Mouse (Mus musculus): ENCODE data around the gene Ell3. TPM values are rescaled to one million over a fixed set of nuclear protein-coding genes. Genes with fewer than 3 reads are reported as not detected.

Gene Ell3
- polyA plus RNA-seq, 1 experiment from 2014 or later = 37.4 TPM

DNA sequence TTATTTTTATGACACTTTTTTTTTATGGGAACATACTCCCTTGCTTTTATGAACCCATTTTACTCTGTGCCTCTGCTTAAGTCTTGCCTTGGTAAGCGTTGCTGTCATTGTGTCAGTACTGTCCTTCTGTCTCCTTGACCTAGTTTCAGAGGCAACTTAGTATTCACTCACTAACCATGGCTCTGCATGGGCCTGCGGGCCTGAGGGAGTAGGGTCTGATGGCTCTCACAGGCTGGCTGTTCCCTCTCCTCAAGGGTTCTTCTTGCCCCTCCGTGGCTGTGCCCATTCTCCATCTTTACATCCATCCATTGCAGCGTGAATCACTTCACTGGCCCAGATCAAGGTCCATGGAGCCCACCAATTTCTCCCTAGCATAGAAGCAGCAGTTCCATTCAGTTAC, 2.4 kb upstream of the Ell3 start:
- Histone ChIP-seq H3K4me1 (peaks cover 35% of the 10 kb centered on the region), H3K27me3 (peaks cover 3% of the 10 kb centered on the region; the same call in 1 of the 2 replicates), H3K9ac (no peak overlapping the region), H3K4me3 (replicated peaks) (no peak overlapping the region), H3K9me3 (replicated peaks) (no peaks in the 10 kb centered on the region), H3K36me3 (peaks cover 7% of the 10 kb centered on the region; the same call in 1 of the 2 replicates), H3K27ac (replicated peaks) (no peak overlapping the region), H3K4me2 (replicated peaks) (no peak overlapping the region)
- WGBS = 83% methylated on average over 4 of the region's 4 CpGs
- ATAC-seq (ENCODE audit: insufficient number of reproducible peaks, low FRiP score, low TSS enrichment, low read depth) = no peak

- 85% methylated on average over 3 of the region's 3 CpGs for WGBS
- no peak for ATAC-seq (ENCODE audit: insufficient number of reproducible peaks, low FRiP score, low TSS enrichment, low read depth)
Measured at GRCm38 (mm10) chr2:121445117-121445516, 1.0 kb upstream of the Ell3 start.

GRCm38 (mm10) chr2:121443068-121443349, 1.1 kb downstream of the Ell3 start:
- H3K36me3 ChIP-seq = peaks cover 17% of the 10 kb centered on the region
- 16% methylated on average over 8 of the region's 8 CpGs for WGBS

More at GRCm38 (mm10) chr2:121445117-121445516, 1.0 kb upstream of the Ell3 start:
- H3K9me3 ChIP-seq (replicated peaks) = no peaks in the 10 kb centered on the region
- H3K9ac ChIP-seq = no peak overlapping the region
- H3K4me1 ChIP-seq = peaks cover 23% of the 10 kb centered on the region
- no peak overlapping the region for H3K27ac ChIP-seq (replicated peaks)
- no peaks in the 10 kb centered on the region for H3K36me3 ChIP-seq
- H3K27me3 ChIP-seq = peaks cover 3% of the 10 kb centered on the region; the same call in 1 of the 2 replicates
- H3K4me2 ChIP-seq (replicated peaks) = no peak overlapping the region
- no peak overlapping the region for H3K4me3 ChIP-seq (replicated peaks)

DNA sequence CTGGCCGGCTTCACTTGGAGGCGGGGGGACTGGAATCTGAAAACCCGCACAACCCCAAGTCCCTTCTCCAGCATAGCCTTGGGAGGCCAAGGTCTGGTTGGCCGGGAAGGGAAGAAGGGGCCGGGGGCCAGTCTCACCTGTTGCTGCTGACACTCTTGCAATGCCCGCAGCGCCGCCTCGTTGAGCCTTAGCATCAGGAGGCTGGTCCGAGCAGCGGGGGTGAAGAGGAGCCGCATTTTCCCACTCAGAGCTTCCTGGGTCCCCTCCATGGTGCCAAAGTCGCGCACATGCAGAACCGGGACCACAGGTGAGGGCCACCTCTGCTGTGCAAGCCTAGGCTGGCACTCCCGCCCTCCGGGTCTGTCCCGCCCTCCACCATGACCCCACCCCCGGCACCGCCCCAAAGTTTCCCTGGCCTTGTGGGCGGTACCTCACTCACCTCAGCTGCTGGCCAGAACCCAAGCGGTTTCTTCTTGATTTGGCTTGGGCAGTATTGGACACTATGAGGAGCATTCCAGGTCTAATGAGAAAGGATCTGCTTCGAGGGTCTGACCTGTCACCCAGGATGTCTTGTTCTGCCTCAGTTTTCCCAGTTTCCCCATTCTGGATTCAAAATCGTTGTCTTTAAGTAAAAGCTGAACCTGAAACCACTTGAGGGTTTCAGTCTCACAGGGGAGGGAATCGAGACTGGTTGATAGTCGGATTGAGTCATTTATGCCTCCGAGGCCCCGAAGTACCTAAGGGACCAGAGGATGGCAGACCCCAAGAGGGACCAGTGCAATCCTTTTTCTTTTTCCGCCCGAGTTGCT, 1.6 kb downstream of the Ell3 start:
- Histone ChIP-seq H3K4me1 (peaks cover 16% of the 10 kb centered on the region), H3K27ac (replicated peaks) (peak overlapping the region; percentile 28; the same call in 1 of the 2 replicates), H3K9me3 (replicated peaks) (no peaks in the 10 kb centered on the region), H3K36me3 (peaks cover 23% of the 10 kb centered on the region), H3K4me2 (replicated peaks) (peak overlapping the region; percentile 95), H3K9ac (peak overlapping the region; percentile 37), H3K27me3 (peaks cover 3% of the 10 kb centered on the region; the same call in 1 of the 2 replicates), H3K4me3 (replicated peaks) (peak overlapping the region; percentile 50)
- 1% methylated on average over 30 of the region's 30 CpGs for WGBS
- peak; percentile 84 for ATAC-seq (ENCODE audit: insufficient number of reproducible peaks, low FRiP score, low TSS enrichment, low read depth)

More at GRCm38 (mm10) chr2:121443068-121443349, 1.1 kb downstream of the Ell3 start:
- H3K4me3 ChIP-seq (replicated peaks) = peak overlapping the region; percentile 50
- H3K4me2 ChIP-seq (replicated peaks) = peak overlapping the region; percentile 95
- H3K27me3 ChIP-seq = peaks cover 3% of the 10 kb centered on the region; the same call in 1 of the 2 replicates
- ATAC-seq (ENCODE audit: insufficient number of reproducible peaks, low FRiP score, low TSS enrichment, low read depth) = no peak
- peaks cover 20% of the 10 kb centered on the region for H3K4me1 ChIP-seq
- H3K9ac ChIP-seq = no peak overlapping the region; the same call in 1 of the 2 replicates
- no peaks in the 10 kb centered on the region for H3K9me3 ChIP-seq (replicated peaks)
- peak overlapping the region; percentile 28; the same call in 1 of the 2 replicates for H3K27ac ChIP-seq (replicated peaks)

DNA sequence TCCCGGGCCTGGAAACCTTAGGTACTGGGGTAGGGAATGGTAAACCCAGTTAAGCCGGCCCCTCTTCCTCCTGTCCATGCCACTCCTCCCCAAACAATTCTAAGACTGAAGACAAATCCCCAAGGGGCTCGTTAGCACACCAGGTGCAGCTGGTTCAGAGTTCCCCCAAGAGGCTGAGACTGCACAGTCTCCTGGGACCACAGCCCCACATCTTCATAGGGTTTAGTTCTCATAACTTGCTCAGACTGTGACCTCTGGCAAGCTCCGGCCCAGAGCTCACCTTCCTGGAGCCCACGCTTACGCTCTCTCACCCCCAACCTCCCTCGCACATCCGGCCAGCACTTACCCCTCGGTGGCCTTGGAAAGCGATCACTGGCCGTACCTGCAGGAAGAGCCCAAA, 2.3 kb downstream of the Ell3 start:
- H3K36me3 ChIP-seq = peaks cover 28% of the 10 kb centered on the region
- 4% methylated on average over 11 of the region's 11 CpGs for WGBS
- H3K4me1 ChIP-seq = peaks cover 16% of the 10 kb centered on the region
- H3K4me2 ChIP-seq (replicated peaks) = peak overlapping the region; percentile 95
- no peak overlapping the region for H3K27ac ChIP-seq (replicated peaks)
- H3K4me3 ChIP-seq (replicated peaks) = peak overlapping the region; percentile 50
- H3K27me3 ChIP-seq = peaks cover 3% of the 10 kb centered on the region; the same call in 1 of the 2 replicates
- ATAC-seq (ENCODE audit: insufficient number of reproducible peaks, low FRiP score, low TSS enrichment, low read depth) = peak; percentile 58; the same call in 1 of the 2 replicates
- H3K9ac ChIP-seq = peak overlapping the region; percentile 37
- no peaks in the 10 kb centered on the region for H3K9me3 ChIP-seq (replicated peaks)

GRCm38 (mm10) chr2:121440834-121441605, 3.1 kb downstream of the Ell3 start:
- 57% methylated on average over 5 of the region's 5 CpGs for WGBS
- Histone ChIP-seq H3K4me2 (replicated peaks) (no peak overlapping the region), H3K9ac (no peak overlapping the region)

GRCm38 (mm10) chr2:121439746-121440145, 4.3 kb downstream of the Ell3 start:
- H3K4me3 ChIP-seq (replicated peaks) = no peak overlapping the region
- H3K9ac ChIP-seq = no peak overlapping the region
- peaks cover 42% of the 10 kb centered on the region for H3K36me3 ChIP-seq
- ATAC-seq (ENCODE audit: insufficient number of reproducible peaks, low FRiP score, low TSS enrichment, low read depth) = no peak
- peaks cover 16% of the 10 kb centered on the region for H3K4me1 ChIP-seq
- H3K9me3 ChIP-seq (replicated peaks) = no peaks in the 10 kb centered on the region
- 76% methylated on average over 4 of the region's 4 CpGs for WGBS
- no peak overlapping the region for H3K4me2 ChIP-seq (replicated peaks)
- no peak overlapping the region for H3K27ac ChIP-seq (replicated peaks)
- peaks cover 3% of the 10 kb centered on the region; the same call in 1 of the 2 replicates for H3K27me3 ChIP-seq

More at GRCm38 (mm10) chr2:121440834-121441605, 3.1 kb downstream of the Ell3 start:
- no peak for ATAC-seq (ENCODE audit: insufficient number of reproducible peaks, low FRiP score, low TSS enrichment, low read depth)
- no peaks in the 10 kb centered on the region for H3K9me3 ChIP-seq (replicated peaks)
- H3K4me3 ChIP-seq (replicated peaks) = no peak overlapping the region
- H3K4me1 ChIP-seq = peaks cover 16% of the 10 kb centered on the region
- peaks cover 3% of the 10 kb centered on the region; the same call in 1 of the 2 replicates for H3K27me3 ChIP-seq
- no peak overlapping the region for H3K27ac ChIP-seq (replicated peaks)
- peaks cover 31% of the 10 kb centered on the region for H3K36me3 ChIP-seq

- no peak overlapping the region for H3K4me3 ChIP-seq (replicated peaks)
- H3K27ac ChIP-seq (replicated peaks) = no peak overlapping the region
- no peaks in the 10 kb centered on the region for H3K9me3 ChIP-seq (replicated peaks)
- no peak for ATAC-seq (ENCODE audit: insufficient number of reproducible peaks, low FRiP score, low TSS enrichment, low read depth)
- H3K4me1 ChIP-seq = no peaks in the 10 kb centered on the region
- no peak overlapping the region for H3K9ac ChIP-seq
- no peaks in the 10 kb centered on the region for H3K27me3 ChIP-seq
- H3K4me2 ChIP-seq (replicated peaks) = no peak overlapping the region
- H3K36me3 ChIP-seq = peaks cover 90% of the 10 kb centered on the region
- WGBS = 98% methylated on average over 1 of the region's 1 CpGs
Measured at GRCm38 (mm10) chr2:121434854-121435253, 9.2 kb downstream of the Ell3 start.

GRCm38 (mm10) chr2:121425890-121426289, 18.2 kb downstream of the Ell3 start:
- WGBS = 95% methylated on average over 2 of the region's 2 CpGs
- peaks cover 83% of the 10 kb centered on the region for H3K36me3 ChIP-seq
- no peaks in the 10 kb centered on the region for H3K4me1 ChIP-seq
- no peak overlapping the region for H3K27ac ChIP-seq (replicated peaks)
- H3K27me3 ChIP-seq = no peaks in the 10 kb centered on the region
- H3K9ac ChIP-seq = no peak overlapping the region
- H3K4me2 ChIP-seq (replicated peaks) = no peak overlapping the region
- ATAC-seq (ENCODE audit: insufficient number of reproducible peaks, low FRiP score, low TSS enrichment, low read depth) = no peak
- H3K9me3 ChIP-seq (replicated peaks) = no peaks in the 10 kb centered on the region
- H3K4me3 ChIP-seq (replicated peaks) = no peak overlapping the region

- no peaks in the 10 kb centered on the region for H3K4me1 ChIP-seq
- H3K9me3 ChIP-seq (replicated peaks) = no peaks in the 10 kb centered on the region
- H3K9ac ChIP-seq = no peak overlapping the region
- H3K4me2 ChIP-seq (replicated peaks) = no peak overlapping the region
- WGBS = 90% methylated on average over 2 of the region's 2 CpGs
- H3K27me3 ChIP-seq = no peaks in the 10 kb centered on the region
- no peak overlapping the region for H3K27ac ChIP-seq (replicated peaks)
- no peak overlapping the region for H3K4me3 ChIP-seq (replicated peaks)
- no peak for ATAC-seq (ENCODE audit: insufficient number of reproducible peaks, low FRiP score, low TSS enrichment, low read depth)
- H3K36me3 ChIP-seq = peaks cover 74% of the 10 kb centered on the region
Measured at GRCm38 (mm10) chr2:121423166-121423565, 20.9 kb downstream of the Ell3 start.

- Histone ChIP-seq H3K9ac (no peak overlapping the region), H3K4me2 (replicated peaks) (no peak overlapping the region), H3K27ac (replicated peaks) (no peak overlapping the region), H3K27me3 (no peaks in the 10 kb centered on the region), H3K4me1 (peaks cover 25% of the 10 kb centered on the region), H3K36me3 (peaks cover 51% of the 10 kb centered on the region), H3K9me3 (replicated peaks) (no peaks in the 10 kb centered on the region), H3K4me3 (replicated peaks) (no peak overlapping the region)
- 84% methylated on average over 3 of the region's 3 CpGs for WGBS
- ATAC-seq (ENCODE audit: insufficient number of reproducible peaks, low FRiP score, low TSS enrichment, low read depth) = no peak
Measured at GRCm38 (mm10) chr2:121418476-121418875, 25.6 kb downstream of the Ell3 start.

All from embryonic facial prominence, embryonic 15.5 days (tissue).